Mouse (Mus musculus) thymus, adult 2 months (tissue): ENCODE data around the gene Tenm4. TPM values are rescaled to one million over a fixed set of nuclear protein-coding genes. Genes with fewer than 3 reads are reported as not detected.

Source experiments
- DNase-seq: peaks from one replicate; pipeline ENCODE4 v3.0.0; 2021
- H3K27ac ChIP-seq: fragments of 200-500 bp; 2 replicates; pipeline ENCODE4 v1.5.1; 2012; ENCODE audit warnings: low read length, control low read depth; ENCODE audit not compliant: control insufficient read depth, insufficient read depth
- H3K27me3 ChIP-seq: fragments of 200-500 bp; 2 replicates; pipeline ENCODE4 v1.6.1; 2012; ENCODE audit warnings: mild to moderate bottlenecking, low read length, moderate library complexity, mixed read lengths; ENCODE audit not compliant: control insufficient read depth, insufficient read depth
- H3K36me3 ChIP-seq: fragments of 200-500 bp; 2 replicates; pipeline ENCODE4 v1.6.1; 2012; ENCODE audit warnings: mild to moderate bottlenecking, low read length, moderate library complexity; ENCODE audit not compliant: control insufficient read depth, insufficient read depth
- H3K4me1 ChIP-seq: fragments of 200-500 bp; replicated peaks from 2 replicates; pipeline ENCODE4 v1.6.1; 2012; ENCODE audit warnings: low read length; ENCODE audit not compliant: control insufficient read depth, insufficient read depth
- H3K4me3 ChIP-seq: fragments of 200-500 bp; 2 replicates; pipeline ENCODE4 v1.5.1; 2012; ENCODE audit warnings: mild to moderate bottlenecking, low read length, control low read depth, moderate library complexity; ENCODE audit not compliant: control insufficient read depth, insufficient read depth
- CTCF ChIP-seq: fragments of 200-500 bp; IDR thresholded peaks from 2 replicates; pipeline ENCODE4 v1.5.1; 2012; ENCODE audit warnings: mild to moderate bottlenecking, control low read depth, low read length, moderate library complexity, borderline replicate concordance; ENCODE audit not compliant: control insufficient read depth, poor library complexity, insufficient read depth; ENCODE audit errors: extremely low read depth
- POLR2A ChIP-seq: fragments of 200-500 bp; IDR thresholded peaks from 2 replicates; pipeline ENCODE4 v1.6.1; 2012; ENCODE audit warnings: mild to moderate bottlenecking, low read length, control low read depth, moderate library complexity; ENCODE audit not compliant: control insufficient read depth, poor library complexity, insufficient read depth; ENCODE audit errors: extremely low read depth
- WGBS: fragments of 180-500 bp; shearing (Covaris S2); methylation state at CpG from one replicate; pipeline ENCODE4 v1.1.7; 2018; 5-methylcytosine and 5-hydroxymethylcytosine counted together
- polyA plus RNA-seq: library from polyadenylated mRNA; depleted of rRNA; stranded (reverse); fragments of >200 nt; gene quantifications from 2 replicates; pipeline ENCODE4 v1.2.3, GENCODE M21; 2012

Gene Tenm4
- polyA plus RNA-seq, 1 experiment = 2.7 TPM

DNA sequence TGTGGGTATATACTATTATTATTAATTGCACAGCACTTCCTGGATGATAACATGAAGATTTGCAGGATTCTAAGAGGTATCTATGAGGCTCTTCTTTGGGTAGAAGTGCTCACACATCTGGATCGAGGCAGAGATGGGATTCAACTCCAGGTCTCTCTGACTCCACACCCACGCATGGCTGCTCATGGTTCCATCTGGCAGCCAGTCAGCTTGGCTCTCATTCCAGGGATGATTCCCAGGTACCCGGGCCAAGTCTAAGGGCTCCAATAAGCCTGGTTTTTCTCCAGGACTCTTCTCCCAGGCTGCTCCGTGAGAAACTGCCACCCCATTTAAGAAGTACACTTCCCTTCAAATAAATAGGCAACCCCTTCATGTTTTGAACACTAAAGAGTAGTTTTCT is 394.8 kb downstream of the Tenm4 start:
- Histone ChIP-seq H3K4me3 (no peak overlapping the region), H3K27ac (no peak overlapping the region), H3K4me1 (no peaks in the 10 kb centered on the region), H3K36me3 (no peaks in the 10 kb centered on the region), H3K27me3 (no peaks in the 10 kb centered on the region)
- TF ChIP-seq CTCF (no peak), POLR2A (no peak)
- WGBS = 75% methylated on average over 4 of the region's 4 CpGs
- DNase-seq = no peak

- no peaks in the 10 kb centered on the region for H3K36me3 ChIP-seq
- TF ChIP-seq POLR2A (no peak), CTCF (no peak)
- H3K4me3 ChIP-seq = no peak overlapping the region
- no peaks in the 10 kb centered on the region for H3K27me3 ChIP-seq
- no peak overlapping the region for H3K27ac ChIP-seq
- 73% methylated on average over 4 of the region's 4 CpGs for WGBS
- DNase-seq = no peak
- H3K4me1 ChIP-seq = no peaks in the 10 kb centered on the region
Observed at GRCm38 (mm10) chr7:96566260-96566659, 395.2 kb downstream of the Tenm4 start.

DNA sequence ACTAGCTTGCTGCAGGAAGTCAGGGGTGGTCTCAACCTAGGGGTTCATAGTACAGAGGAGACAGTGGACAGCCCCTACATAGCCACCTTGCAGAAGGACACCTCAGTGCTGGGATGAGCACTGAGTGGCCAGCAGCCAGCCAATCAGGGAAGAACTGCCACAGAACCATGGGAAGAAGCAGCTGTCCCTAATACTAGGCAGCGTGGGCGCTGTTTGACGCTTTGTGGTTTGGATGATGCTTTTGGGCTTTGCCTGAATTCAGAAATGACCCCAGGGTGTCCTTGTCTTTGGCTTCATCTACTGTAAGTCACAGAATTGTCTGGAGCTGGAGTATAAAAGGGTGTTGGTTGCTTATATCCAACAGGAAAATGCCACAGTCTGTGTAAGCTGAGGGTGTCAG is 397.0 kb downstream of the Tenm4 start:
- no peak overlapping the region for H3K4me3 ChIP-seq
- no peaks in the 10 kb centered on the region for H3K36me3 ChIP-seq
- no peak for TF ChIP-seq POLR2A
- TF ChIP-seq CTCF = no peak
- no peak for DNase-seq
- no peaks in the 10 kb centered on the region for H3K27me3 ChIP-seq
- H3K27ac ChIP-seq = no peak overlapping the region
- no peaks in the 10 kb centered on the region for H3K4me1 ChIP-seq
- WGBS = 88% methylated on average over 3 of the region's 3 CpGs

DNA sequence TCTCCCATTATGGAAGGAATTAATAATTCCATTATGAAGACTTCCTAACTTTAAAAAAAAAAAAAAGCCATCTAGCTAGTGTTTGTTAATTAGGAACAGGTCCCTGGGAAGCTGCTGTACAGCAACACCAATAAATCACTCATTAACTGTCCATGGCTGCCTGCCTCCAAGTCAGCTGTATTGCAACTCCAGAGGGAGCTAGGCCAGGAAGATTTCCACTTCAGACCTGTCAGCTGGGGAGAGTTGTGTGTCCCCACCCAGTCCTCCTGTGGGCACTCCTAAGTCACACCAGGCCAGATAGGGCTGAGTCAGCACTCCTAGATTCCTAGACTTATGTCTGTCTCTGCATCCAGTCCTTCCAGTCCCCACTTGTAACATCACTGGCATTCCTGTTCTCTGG is 399.9 kb downstream of the Tenm4 start:
- DNase-seq = no peak
- no peak for TF ChIP-seq CTCF
- TF ChIP-seq POLR2A = no peak
- H3K4me3 ChIP-seq = no peak overlapping the region
- H3K36me3 ChIP-seq = no peaks in the 10 kb centered on the region
- no peaks in the 10 kb centered on the region for H3K4me1 ChIP-seq
- H3K27me3 ChIP-seq = no peaks in the 10 kb centered on the region
- H3K27ac ChIP-seq = no peak overlapping the region

GRCm38 (mm10) chr7:96572995-96573394 is 401.9 kb downstream of the Tenm4 start:
- no peak for TF ChIP-seq POLR2A
- TF ChIP-seq CTCF = no peak
- no peaks in the 10 kb centered on the region for H3K27me3 ChIP-seq
- 95% methylated on average over 7 of the region's 7 CpGs for WGBS
- no peak for DNase-seq
- no peaks in the 10 kb centered on the region for H3K36me3 ChIP-seq
- no peaks in the 10 kb centered on the region for H3K4me1 ChIP-seq
- no peak overlapping the region for H3K4me3 ChIP-seq
- H3K27ac ChIP-seq = no peak overlapping the region

- Histone ChIP-seq H3K27ac (no peak overlapping the region), H3K36me3 (no peaks in the 10 kb centered on the region), H3K4me1 (no peaks in the 10 kb centered on the region), H3K4me3 (no peak overlapping the region), H3K27me3 (no peaks in the 10 kb centered on the region)
- no peak for DNase-seq
- TF ChIP-seq POLR2A (no peak), CTCF (no peak)
- WGBS = 63% methylated on average over 7 of the region's 7 CpGs
Observed at GRCm38 (mm10) chr7:96575202-96575650, 404.2 kb downstream of the Tenm4 start.

- Histone ChIP-seq H3K4me1 (no peaks in the 10 kb centered on the region), H3K27me3 (no peaks in the 10 kb centered on the region), H3K4me3 (no peak overlapping the region), H3K27ac (no peak overlapping the region), H3K36me3 (no peaks in the 10 kb centered on the region)
- 51% methylated on average over 6 of the region's 6 CpGs for WGBS
- TF ChIP-seq CTCF (no peak), POLR2A (no peak)
- no peak for DNase-seq
Observed at GRCm38 (mm10) chr7:96582752-96583151, 411.7 kb downstream of the Tenm4 start.
